ENCODE assay signal across 13 mouse cellular contexts in the genomic region with DNA sequence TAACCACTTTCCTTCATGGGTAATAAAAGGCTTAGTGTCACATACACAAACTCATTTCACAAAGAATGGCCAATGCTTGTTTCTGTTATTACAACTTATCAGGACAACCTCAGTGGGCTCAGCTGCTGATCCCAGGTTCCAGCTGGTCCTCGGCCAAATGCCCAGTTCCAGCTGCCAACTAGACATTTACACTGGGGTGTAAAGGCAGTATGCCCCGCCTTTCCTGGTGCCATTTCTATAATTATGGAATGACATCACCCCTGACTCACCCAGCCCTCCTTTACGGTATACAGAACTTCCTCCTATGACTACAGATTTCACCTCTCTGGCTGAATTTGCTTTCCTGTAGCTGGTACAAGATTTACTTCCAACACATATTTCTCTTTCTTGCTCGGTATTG.
DNase-seq lines count a peak whose midpoint lies in the region; ATAC-seq and TF ChIP-seq lines count a peak whose summit lies in the region.
"Had no signal": no experiment of that assay in that cellular context is flagged by ENCODE, and none has a peak within 500 bp of the region (broad histone marks: within the 10 kb centered on the region; RNA-seq: fewer than 3 reads in every experiment).

No protein-coding gene starts in this region.

- no peak for TF ChIP-seq CTCF in brain, embryonic 14.5 days (IDR thresholded peaks at IDR 0.05; ENCODE audit: borderline replicate concordance, extremely low read depth, insufficient read depth, insufficient read length)
- TF ChIP-seq CTCF in kidney, adult 2 months (conservative IDR thresholded peaks at IDR 0.05; ENCODE audit: insufficient read depth, insufficient read length, low read depth, low read length), result no peak

- 65% methylated on average over 4 of the region's 4 CpGs for WGBS in kidney, embryonic 15.5 days
- WGBS in intestine, embryonic 15.5 days, result 59% methylated on average over 4 of the region's 4 CpGs
- WGBS in stomach, embryonic 15.5 days, result 52% methylated on average over 4 of the region's 4 CpGs
- WGBS in kidney, adult 2 months, result 79% methylated on average over 4 of the region's 4 CpGs

- peaks cover 44% of the 10 kb centered on the region for H3K27me3 ChIP-seq in kidney, embryonic 15.5 days
- no peaks in the 10 kb centered on the region for H3K27me3 ChIP-seq in intestine, embryonic 15.5 days (replicated peaks)
- H3K27me3 ChIP-seq in stomach, embryonic 15.5 days (replicated peaks), result no peaks in the 10 kb centered on the region
- H3K27me3 ChIP-seq in kidney, adult 2 months (replicated peaks; ENCODE audit: control insufficient read depth, insufficient read depth, low read length), result no peaks in the 10 kb centered on the region
- H3K27me3 ChIP-seq: hindbrain, embryonic 15.5 days; liver, embryonic 15.5 days; midbrain, embryonic 15.5 days had no signal

- no peak overlapping the region for H3K4me3 ChIP-seq in kidney, embryonic 15.5 days (replicated peaks)
- H3K4me3 ChIP-seq in intestine, embryonic 15.5 days (replicated peaks), result no peak overlapping the region
- H3K4me3 ChIP-seq in stomach, embryonic 15.5 days (replicated peaks), result no peak overlapping the region
- no peak overlapping the region for H3K4me3 ChIP-seq in kidney, adult 2 months (ENCODE audit: insufficient read depth, low read depth, low read length)
- H3K4me3 ChIP-seq: erythroblast, embryonic 14.5 days; gastrocnemius, adult 2 months; hindbrain, embryonic 15.5 days; liver, embryonic 15.5 days; midbrain, embryonic 15.5 days had no signal

- H3K9ac ChIP-seq in kidney, embryonic 15.5 days, result no peak overlapping the region
- no peak overlapping the region for H3K9ac ChIP-seq in intestine, embryonic 15.5 days
- no peak overlapping the region for H3K9ac ChIP-seq in stomach, embryonic 15.5 days
- H3K9ac ChIP-seq: hindbrain, embryonic 15.5 days; liver, embryonic 15.5 days; midbrain, embryonic 15.5 days had no signal

- TF ChIP-seq POLR2A in brain, embryonic 14.5 days (IDR thresholded peaks at IDR 0.05; ENCODE audit: borderline replicate concordance, extremely low read depth, insufficient read depth, insufficient read length, poor library complexity, severe bottlenecking), result no peak
- no peak for TF ChIP-seq POLR2A in kidney, adult 2 months (IDR thresholded peaks at IDR 0.05; ENCODE audit: low read depth, low read length)

- no peaks in the 10 kb centered on the region for H3K9me3 ChIP-seq in kidney, embryonic 15.5 days (replicated peaks)
- H3K9me3 ChIP-seq in intestine, embryonic 15.5 days, result no peaks in the 10 kb centered on the region
- H3K9me3 ChIP-seq in stomach, embryonic 15.5 days, result no peaks in the 10 kb centered on the region
- H3K9me3 ChIP-seq: hindbrain, embryonic 15.5 days; liver, embryonic 15.5 days; midbrain, embryonic 15.5 days had no signal

- H3K27ac ChIP-seq in kidney, embryonic 15.5 days, result no peak overlapping the region
- no peak overlapping the region for H3K27ac ChIP-seq in intestine, embryonic 15.5 days
- no peak overlapping the region for H3K27ac ChIP-seq in stomach, embryonic 15.5 days
- H3K27ac ChIP-seq in kidney, adult 2 months (ENCODE audit: insufficient read depth, low read depth, low read length), result no peak overlapping the region
- H3K27ac ChIP-seq: gastrocnemius, adult 2 months; hindbrain, embryonic 15.5 days; liver, embryonic 15.5 days; midbrain, embryonic 15.5 days had no signal

- 0 out of 2 replicates have a peak, but pooled peaks have one; percentile 60 for ATAC-seq in kidney, embryonic 15.5 days (replicated peaks; ENCODE audit: low FRiP score)
- peak; percentile 77 for ATAC-seq in intestine, embryonic 15.5 days
- peak; percentile 57; the same call in 1 of the 2 replicates for ATAC-seq in stomach, embryonic 15.5 days (ENCODE audit: insufficient read depth, low FRiP score, low read depth)
- ATAC-seq: midbrain, embryonic 15.5 days had no signal

- no peaks in the 10 kb centered on the region for H3K36me3 ChIP-seq in kidney, embryonic 15.5 days
- H3K36me3 ChIP-seq in intestine, embryonic 15.5 days, result no peaks in the 10 kb centered on the region
- no peaks in the 10 kb centered on the region for H3K36me3 ChIP-seq in stomach, embryonic 15.5 days
- no peaks in the 10 kb centered on the region for H3K36me3 ChIP-seq in kidney, adult 2 months (ENCODE audit: control insufficient read depth, insufficient read depth, low read length)
- H3K36me3 ChIP-seq: hindbrain, embryonic 15.5 days; liver, embryonic 15.5 days; midbrain, embryonic 15.5 days had no signal

- no peak for DNase-seq in kidney, postnatal 14 days
- peak; percentile 51 for DNase-seq in brain, embryonic 14.5 days (ENCODE audit: low read depth)
- no peak for DNase-seq in kidney, adult 2 months
- DNase-seq in ovary, postnatal 10 days (ENCODE audit: low spot score), result no peak
- DNase-seq: gastrocnemius, adult 2 months; kidney, postnatal 36 days had no signal

- H3K4me1 ChIP-seq in kidney, embryonic 15.5 days, result peaks cover 28% of the 10 kb centered on the region
- H3K4me1 ChIP-seq in intestine, embryonic 15.5 days (replicated peaks), result 0 out of 2 replicates have a peak, but pooled peaks cover 16% of the 10 kb centered on the region
- peaks cover 5% of the 10 kb centered on the region; the same call in 1 of the 2 replicates for H3K4me1 ChIP-seq in stomach, embryonic 15.5 days
- H3K4me1 ChIP-seq in kidney, adult 2 months (ENCODE audit: control insufficient read depth, insufficient read depth, low read length), result no peaks in the 10 kb centered on the region
- H3K4me1 ChIP-seq: liver, embryonic 15.5 days had no signal

- no peak overlapping the region for H3K4me2 ChIP-seq in kidney, embryonic 15.5 days
- no peak overlapping the region for H3K4me2 ChIP-seq in intestine, embryonic 15.5 days (replicated peaks)
- no peak overlapping the region for H3K4me2 ChIP-seq in stomach, embryonic 15.5 days
- H3K4me2 ChIP-seq: hindbrain, embryonic 15.5 days; liver, embryonic 15.5 days; midbrain, embryonic 15.5 days had no signal
